Mouse (Mus musculus) thymus, postnatal 10 days (tissue): ENCODE results near the gene Cwc15.
"Not testable (repeated sequence)": the region's sequence is repeated elsewhere in the genome, so short reads cannot be mapped to it uniquely, and the experiment has no call there.

ENCODE experiments used
- DNase-seq, 2 experiments: peaks; one replicate each; pipeline ENCODE4 v3.0.0; 2021; ENCODE audit warnings: low spot score in 2 of 2

Gene Cwc15

GRCm38 (mm10) chr9:14500023-14500915 lies at the start of gene Cwc15, which contains the start of gene Kdm4d:
Gene Cwc15, plus strand, starts transcription at chr9:14500617.
Gene Kdm4d, minus strand, starts transcription at chr9:14500482.
- DNase-seq = peak; percentile 93

- DNase-seq = not testable (repeated sequence)
Observed at GRCm38 (mm10) chr9:14451120-14451519, 49.3 kb upstream of the Cwc15 start.

GRCm38 (mm10) chr9:14456320-14456719 lies 44.1 kb upstream of the Cwc15 start:
- DNase-seq = no peak

- not testable (repeated sequence) for DNase-seq
Observed at GRCm38 (mm10) chr9:14462536-14462935, 37.9 kb upstream of the Cwc15 start.

- DNase-seq = not testable (repeated sequence)
Observed at GRCm38 (mm10) chr9:14463668-14464067, 36.7 kb upstream of the Cwc15 start.

GRCm38 (mm10) chr9:14498896-14499705 lies 1.3 kb upstream of the Cwc15 start:
- peak in 1 of 2 experiments; percentile 3 for DNase-seq

GRCm38 (mm10) chr9:14500916-14501424 lies 553 bp downstream of the Cwc15 start:
- DNase-seq = no peak

GRCm38 (mm10) chr9:14512633-14513445 lies 12.4 kb downstream of the Cwc15 start:
- no peak for DNase-seq

GRCm38 (mm10) chr9:14517296-14517695 lies 16.9 kb downstream of the Cwc15 start:
- DNase-seq = no peak

GRCm38 (mm10) chr9:14518105-14518504 lies 17.7 kb downstream of the Cwc15 start:
- DNase-seq = no peak

- no peak for DNase-seq
Observed at GRCm38 (mm10) chr9:14520971-14521670, 20.7 kb downstream of the Cwc15 start.

GRCm38 (mm10) chr9:14521695-14522094 lies 21.3 kb downstream of the Cwc15 start:
- no peak for DNase-seq

- peak; percentile 52 to 77 for DNase-seq
Observed at GRCm38 (mm10) chr9:14523408-14524043, 23.1 kb downstream of the Cwc15 start.

GRCm38 (mm10) chr9:14530004-14530403 lies 29.6 kb downstream of the Cwc15 start:
- no peak for DNase-seq

- DNase-seq = no peak
Observed at GRCm38 (mm10) chr9:14532283-14532682, 31.9 kb downstream of the Cwc15 start.

GRCm38 (mm10) chr9:14533659-14534058 lies 33.2 kb downstream of the Cwc15 start:
- DNase-seq = no peak

GRCm38 (mm10) chr9:14534833-14535456 lies 34.5 kb downstream of the Cwc15 start:
- no peak for DNase-seq

- DNase-seq = no peak
Observed at GRCm38 (mm10) chr9:14544034-14544757, 43.8 kb downstream of the Cwc15 start.
